Mouse (Mus musculus) liver, embryonic 14.5 days (tissue): ENCODE results near the gene Sord. TPM values are rescaled to one million over a fixed set of nuclear protein-coding genes. Genes with fewer than 3 reads are reported as not detected.
A peak's percentile ranks its signal among the peaks of the same experiment; 100 is the strongest.

Experiments
- ATAC-seq: fragments of 200-750 bp; cut with Nextera tagmentation; 2 replicates; pipeline ENCODE4 v1.8.0; 2017; ENCODE audit warnings: moderate number of reproducible peaks, mild to moderate bottlenecking, moderate library complexity; ENCODE audit not compliant: insufficient read depth
- DNase-seq, 3 experiments: peaks; one replicate each; pipeline ENCODE4 v3.0.0-alpha.2; 2012 to 2013; ENCODE audit warnings: low read depth in 3 of 3, low spot score in 3 of 3
- H3K27ac ChIP-seq: fragments of 300-500 bp; sonication (generic); 2 replicates; pipeline ENCODE4 v1.5.1; 2014; ENCODE audit warnings: moderate library complexity, mild to moderate bottlenecking, control low read depth, inconsistent platforms
- H3K27me3 ChIP-seq: fragments of 300-500 bp; sonication (generic); 2 replicates; pipeline ENCODE4 v1.6.1; 2014; ENCODE audit warnings: mild to moderate bottlenecking, low read length, moderate library complexity; ENCODE audit not compliant: control insufficient read depth, insufficient read depth
- H3K36me3 ChIP-seq: fragments of 300-500 bp; sonication (generic); replicated peaks from 2 replicates; pipeline ENCODE4 v1.6.1; 2014; ENCODE audit warnings: low read depth; ENCODE audit not compliant: control insufficient read depth, insufficient read depth
- H3K4me1 ChIP-seq, 2 experiments: fragments of 200-500 bp in 1 of 2; fragments of 300-500 bp in 1 of 2; sonication (generic) in 1 of 2; replicated peaks; 2 replicates each; pipeline ENCODE4 v1.6.1; 2012 to 2014; ENCODE audit warnings: antibody characterized with exemption in 1 of 2, inconsistent platforms in 1 of 2, low read length in 1 of 2; ENCODE audit not compliant: control insufficient read depth in 2 of 2, insufficient read depth in 2 of 2
- H3K4me2 ChIP-seq: fragments of 300-500 bp; sonication (generic); 2 replicates; pipeline ENCODE4 v1.6.1; 2014; ENCODE audit warnings: low read depth, mild to moderate bottlenecking, control low read depth, moderate library complexity
- H3K4me3 ChIP-seq, 2 experiments: fragments of 200-500 bp in 1 of 2; fragments of 300-500 bp in 1 of 2; sonication (generic) in 1 of 2; 2 replicates each; pipeline ENCODE4 v1.5.1; 2012 to 2014; ENCODE audit warnings: low read depth in 2 of 2, low read length in 2 of 2, mild to moderate bottlenecking in 2 of 2, control low read depth in 1 of 2, inconsistent platforms in 1 of 2, moderate library complexity in 1 of 2; ENCODE audit not compliant: insufficient read depth in 1 of 2
- H3K9ac ChIP-seq: fragments of 300-500 bp; sonication (generic); replicated peaks from 2 replicates; pipeline ENCODE4 v1.6.1; 2014; ENCODE audit warnings: mild to moderate bottlenecking, control low read depth, moderate library complexity
- H3K9me3 ChIP-seq: fragments of 300-500 bp; sonication (generic); 2 replicates; pipeline ENCODE4 v1.6.1; 2016; ENCODE audit warnings: low read length, mixed read lengths; ENCODE audit not compliant: control insufficient read depth
- CTCF ChIP-seq: IDR thresholded peaks from 2 replicates; pipeline ENCODE4 v1.5.1; 2016; ENCODE audit warnings: antibody characterized with exemption, low read depth, control low read depth
- EP300 ChIP-seq: IDR thresholded peaks from 2 replicates; pipeline ENCODE4 v1.6.1; 2016; ENCODE audit warnings: antibody characterized with exemption, low read depth
- WGBS: fragments of 180-500 bp; shearing (Covaris S2); extraction: QIAGEN DNeasy Blood & Tissue Kit; methylation state at CpG from one replicate; pipeline ENCODE4 v1.1.7; 2014; ENCODE audit not compliant: insufficient replicate concordance; 5-methylcytosine and 5-hydroxymethylcytosine counted together
- polyA plus RNA-seq, 2 experiments: library from polyadenylated mRNA; depleted of rRNA in 1 of 2; stranded (reverse) in 1 of 2; unstranded in 1 of 2; fragments of >200 nt; fragmentation: Nextera tagmentation in 1 of 2; extraction: Ambion mirVana in 1 of 2; gene quantifications; 2 replicates each; pipeline versions ENCODE4 v1.2.1 to v1.2.3; 2012 to 2014

Sord gene
- polyA plus RNA-seq (2012; rRNA removed): 47.6 and 68.4 TPM in 2 replicates
- 146 and 160 TPM in 2 replicates for polyA plus RNA-seq (2014; fragmentation: Nextera tagmentation; extraction: Ambion mirVana)

DNA sequence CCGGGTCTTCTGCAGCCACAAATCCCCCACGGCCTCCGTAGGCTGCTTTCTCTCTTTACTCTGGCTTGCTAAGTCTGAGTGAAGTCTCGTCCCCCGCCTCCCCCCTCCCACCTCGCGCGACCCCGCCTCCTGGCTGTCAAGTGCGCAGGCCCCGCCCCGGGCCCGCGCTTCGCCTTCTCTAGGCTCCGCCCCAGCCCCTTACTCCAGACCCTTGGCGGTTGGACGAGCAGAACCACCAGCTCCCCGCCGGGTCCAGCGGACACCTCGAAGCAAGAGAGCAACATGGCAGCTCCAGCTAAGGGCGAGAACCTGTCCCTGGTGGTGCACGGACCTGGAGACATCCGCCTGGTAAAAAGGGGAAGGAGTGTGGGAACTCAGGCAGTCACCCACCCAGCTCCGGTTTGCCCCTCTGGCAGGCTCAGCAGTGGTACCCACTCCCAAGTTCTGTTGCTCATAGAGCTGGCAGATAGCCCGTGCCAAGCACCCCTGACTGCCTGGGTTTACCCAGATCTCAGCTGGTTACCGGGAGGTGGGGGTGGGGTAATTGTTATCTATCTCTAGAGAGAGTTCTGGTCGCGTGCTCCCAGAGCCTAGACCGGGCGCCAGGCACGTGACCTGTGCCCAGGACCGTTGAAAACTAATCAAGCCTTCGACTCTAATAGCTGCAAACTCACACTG is at the start of gene Sord:
Sord (plus strand) TSS at position 139 of the 678 bp plus-strand sequence.
- peak within 1 kb of the TSS; percentile 94 for H3K4me2 ChIP-seq
- H3K27ac ChIP-seq: peak within 1 kb of the TSS; percentile 82
- H3K36me3 ChIP-seq: no peaks in the 10 kb centered on the region
- ATAC-seq: peak; percentile 94
- peak within 1 kb of the TSS; percentile 85 for H3K9ac ChIP-seq
- H3K9me3 ChIP-seq: no peaks in the 10 kb centered on the region
- TF ChIP-seq CTCF (no peak), EP300 (peak; percentile 29; the same call in 1 of the 2 replicates)
- under 1% methylated on average over 35 of the region's 35 CpGs for WGBS
- peak; percentile 67 to 73 (median 68) for DNase-seq
- peak within 1 kb of the TSS; percentile 81 for H3K4me3 ChIP-seq
- H3K4me1 ChIP-seq: peaks cover 17 to 37% of the 10 kb centered on the region in 2 experiments
- no peaks in the 10 kb centered on the region for H3K27me3 ChIP-seq

DNA sequence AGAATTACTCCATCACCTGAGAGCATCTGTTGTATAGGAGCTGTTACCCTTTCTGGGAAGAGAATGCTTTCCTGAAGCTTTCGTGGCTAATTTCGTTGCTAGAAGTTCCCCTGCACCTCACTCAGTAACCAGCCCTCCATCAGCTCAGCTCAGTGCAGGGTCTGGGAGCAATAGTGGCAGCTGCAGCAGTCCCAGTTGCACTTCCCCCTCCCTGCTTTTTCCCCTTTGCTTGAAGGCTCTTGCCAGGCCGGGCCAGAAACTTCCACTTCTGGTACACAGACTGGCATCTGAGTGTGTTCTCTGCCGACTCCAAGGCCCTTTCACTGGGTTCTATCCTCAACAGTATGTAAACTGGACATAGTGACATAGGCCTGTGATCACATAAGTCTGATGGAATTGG is 49.5 kb upstream of the Sord start:
- DNase-seq (no peak), ATAC-seq (no peak)
- H3K4me3 ChIP-seq: no peak overlapping the region
- WGBS: 73% methylated on average over 4 of the region's 4 CpGs
- H3K4me2 ChIP-seq: no peak overlapping the region
- H3K9me3 ChIP-seq: no peaks in the 10 kb centered on the region
- H3K27ac ChIP-seq: no peak overlapping the region
- no peaks in the 10 kb centered on the region for H3K27me3 ChIP-seq
- H3K36me3 ChIP-seq: no peaks in the 10 kb centered on the region
- H3K9ac ChIP-seq: no peak overlapping the region
- H3K4me1 ChIP-seq: peaks cover 0 to 3% of the 10 kb centered on the region in 2 experiments; a peak in 3 of 4 replicates
- TF ChIP-seq EP300 (no peak), CTCF (no peak)

DNA sequence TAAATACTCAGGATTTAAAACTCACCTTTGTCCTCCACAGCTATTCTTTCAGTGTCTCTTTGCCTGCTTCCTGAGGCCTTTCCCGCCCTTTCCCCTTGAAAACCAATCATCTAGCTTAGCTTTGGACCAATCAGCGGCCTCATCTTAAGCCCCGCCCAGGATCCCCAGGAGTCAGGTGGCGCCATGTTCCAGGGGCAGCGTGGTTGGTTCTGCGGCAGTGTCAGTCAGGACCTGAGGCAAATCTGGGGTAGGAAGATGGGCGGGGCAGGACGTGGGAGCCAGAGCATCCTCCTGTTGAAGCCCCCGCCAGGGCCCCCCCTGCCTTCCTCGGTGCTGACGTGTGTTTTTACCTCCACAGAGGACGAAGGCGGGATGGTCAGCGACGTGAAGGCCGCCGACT is 48.4 kb upstream of the Sord start, which contains the start of the genes Patl2 and Terb2:
Patl2 (minus strand) TSS at position 84 of the 400 bp plus-strand sequence.
Terb2 (plus strand) TSS at position 167 of the 400 bp plus-strand sequence.
- Histone ChIP-seq H3K4me1 (peaks cover 0 to 3% of the 10 kb centered on the region in 2 experiments; a peak in 3 of 4 replicates), H3K36me3 (no peaks in the 10 kb centered on the region), H3K27me3 (no peaks in the 10 kb centered on the region), H3K9ac (no peak within 1 kb of the TSS), H3K9me3 (no peaks in the 10 kb centered on the region), H3K27ac (no peak within 1 kb of the TSS), H3K4me3 (no peak within 1 kb of the TSS), H3K4me2 (no peak within 1 kb of the TSS)
- DNase-seq: no peak
- WGBS: 74% methylated on average over 17 of the region's 17 CpGs
- TF ChIP-seq CTCF (no peak), EP300 (no peak)
- ATAC-seq: no peak

DNA sequence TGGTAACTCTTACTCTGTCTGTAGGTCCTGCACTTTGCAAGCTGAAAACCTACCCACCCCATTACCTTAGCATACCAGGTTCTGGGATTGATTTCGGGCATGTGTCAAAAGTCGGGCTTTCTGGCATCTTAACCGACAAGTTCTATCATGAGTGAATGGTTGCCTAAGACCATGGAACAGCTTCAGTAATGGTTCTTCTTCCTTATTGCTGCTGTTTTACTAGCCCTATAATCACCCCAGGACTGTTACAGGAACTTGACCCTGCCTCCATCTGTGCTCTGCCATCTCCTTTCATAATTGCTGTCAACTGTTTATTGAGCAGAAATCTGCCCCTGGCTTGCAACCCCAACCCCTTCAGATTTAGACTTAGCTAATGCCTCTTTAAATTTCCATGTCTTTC is 47.8 kb upstream of the Sord start:
- no peaks in the 10 kb centered on the region for H3K36me3 ChIP-seq
- no peak overlapping the region for H3K9ac ChIP-seq
- no peak for DNase-seq
- H3K9me3 ChIP-seq: no peaks in the 10 kb centered on the region
- WGBS: 78% methylated on average over 3 of the region's 3 CpGs
- peaks cover 0 to 3% of the 10 kb centered on the region in 2 experiments; a peak in 3 of 4 replicates for H3K4me1 ChIP-seq
- no peaks in the 10 kb centered on the region for H3K27me3 ChIP-seq
- H3K27ac ChIP-seq: no peak overlapping the region
- TF ChIP-seq EP300: no peak
- no peak for TF ChIP-seq CTCF
- no peak overlapping the region for H3K4me3 ChIP-seq
- H3K4me2 ChIP-seq: no peak overlapping the region
- no peak for ATAC-seq

GRCm38 (mm10) chr2:122191849-122192248 is 42.7 kb upstream of the Sord start:
- Histone ChIP-seq H3K4me2 (no peak overlapping the region), H3K27me3 (no peaks in the 10 kb centered on the region), H3K4me3 (no peak overlapping the region), H3K4me1 (peaks cover 0 to 3% of the 10 kb centered on the region in 2 experiments; a peak in 3 of 4 replicates), H3K9ac (no peak overlapping the region), H3K27ac (no peak overlapping the region), H3K36me3 (no peaks in the 10 kb centered on the region), H3K9me3 (no peaks in the 10 kb centered on the region)
- TF ChIP-seq EP300: no peak
- no peak for TF ChIP-seq CTCF
- no peak for DNase-seq
- 46% methylated on average over 3 of the region's 3 CpGs for WGBS
- no peak for ATAC-seq
